Mouse (Mus musculus) embryonic facial prominence, embryonic 15.5 days (tissue): ENCODE results near the gene Gipc3. TPM values are rescaled to one million over a fixed set of nuclear protein-coding genes. Genes with fewer than 3 reads are reported as not detected.

ENCODE experiments used
- ATAC-seq: fragments of 200-750 bp; cut with Nextera tagmentation; 2 replicates; pipeline ENCODE4 v1.8.0; 2017; ENCODE audit warnings: low read depth, moderate TSS enrichment; ENCODE audit not compliant: insufficient number of reproducible peaks, low FRiP score, low TSS enrichment
- H3K27ac ChIP-seq: fragments of 300-500 bp; sonication (generic); replicated peaks from 2 replicates; pipeline ENCODE4 v1.5.1; 2015; ENCODE audit warnings: mild to moderate bottlenecking, inconsistent platforms
- H3K27me3 ChIP-seq: fragments of 300-500 bp; sonication (generic); 2 replicates; pipeline ENCODE4 v1.6.1; 2015; ENCODE audit warnings: inconsistent platforms
- H3K36me3 ChIP-seq: fragments of 300-500 bp; sonication (generic); 2 replicates; pipeline ENCODE4 v1.6.1; 2015; ENCODE audit warnings: mild to moderate bottlenecking, inconsistent platforms
- H3K4me1 ChIP-seq: fragments of 300-500 bp; sonication (generic); 2 replicates; pipeline ENCODE4 v1.6.1; 2015; ENCODE audit warnings: inconsistent platforms
- H3K4me2 ChIP-seq: fragments of 300-500 bp; sonication (generic); replicated peaks from 2 replicates; pipeline ENCODE4 v1.6.1; 2015; ENCODE audit warnings: mild to moderate bottlenecking, inconsistent platforms
- H3K4me3 ChIP-seq: fragments of 300-500 bp; sonication (generic); replicated peaks from 2 replicates; pipeline ENCODE4 v1.5.1; 2015; ENCODE audit warnings: mild to moderate bottlenecking, inconsistent platforms
- H3K9ac ChIP-seq: fragments of 300-500 bp; sonication (generic); 2 replicates; pipeline ENCODE4 v1.6.1; 2015; ENCODE audit warnings: inconsistent platforms
- H3K9me3 ChIP-seq: fragments of 300-500 bp; sonication (generic); replicated peaks from 2 replicates; pipeline ENCODE4 v1.6.1; 2016; ENCODE audit warnings: inconsistent platforms
- WGBS: fragments of 180-500 bp; shearing (Covaris S2); methylation state at CpG from one replicate; pipeline ENCODE4 v1.1.7; 2015; 5-methylcytosine and 5-hydroxymethylcytosine counted together
- polyA plus RNA-seq: library from polyadenylated mRNA; unstranded; fragments of >200 nt; fragmentation: Nextera tagmentation; extraction: Ambion mirVana; gene quantifications from 2 replicates; pipeline ENCODE4 v1.2.1, GENCODE M21; 2015

Gene Gipc3
- polyA plus RNA-seq, 1 experiment from 2014 or later, result 0.29 TPM

DNA sequence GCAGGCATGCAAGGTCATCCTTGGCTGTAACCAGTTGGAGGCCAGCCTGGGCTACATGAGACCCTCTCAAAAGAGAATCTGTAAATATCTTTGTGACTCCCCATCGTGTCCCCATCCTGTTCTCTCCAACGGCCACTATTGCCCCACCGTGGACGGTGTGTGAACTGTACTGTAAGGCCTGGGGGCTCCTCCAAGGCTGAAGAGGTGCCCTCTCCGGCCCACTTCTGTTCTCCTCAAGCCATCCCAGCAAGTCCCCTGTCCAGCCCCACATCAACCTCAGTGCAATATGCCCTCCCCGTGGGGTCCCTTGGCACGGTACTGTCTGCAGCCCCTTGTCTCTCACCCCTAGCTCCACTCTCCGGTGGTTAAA is 23.8 kb downstream of the Gipc3 start:
- Histone ChIP-seq H3K4me2 (peak overlapping the region; percentile 78), H3K27me3 (no peaks in the 10 kb centered on the region), H3K4me1 (peaks cover 54% of the 10 kb centered on the region), H3K9me3 (no peaks in the 10 kb centered on the region), H3K36me3 (peaks cover 51% of the 10 kb centered on the region), H3K4me3 (peak overlapping the region; percentile 93), H3K9ac (peak overlapping the region; percentile 39), H3K27ac (peak overlapping the region; percentile 95)
- WGBS, result 29% methylated on average over 8 of the region's 8 CpGs
- ATAC-seq, result no peak

- no peaks in the 10 kb centered on the region for H3K9me3 ChIP-seq
- 88% methylated on average over 13 of the region's 13 CpGs for WGBS
- peak overlapping the region; percentile 93; the same call in 1 of the 2 replicates for H3K4me3 ChIP-seq
- H3K36me3 ChIP-seq, result peaks cover 51% of the 10 kb centered on the region
- H3K4me1 ChIP-seq, result peaks cover 54% of the 10 kb centered on the region
- H3K4me2 ChIP-seq, result peak overlapping the region; percentile 78
- no peak for ATAC-seq
- H3K9ac ChIP-seq, result peak overlapping the region; percentile 39; the same call in 1 of the 2 replicates
- H3K27ac ChIP-seq, result peak overlapping the region; percentile 95
- no peaks in the 10 kb centered on the region for H3K27me3 ChIP-seq
Measured at GRCm38 (mm10) chr10:81318589-81319329, 24.3 kb downstream of the Gipc3 start.

DNA sequence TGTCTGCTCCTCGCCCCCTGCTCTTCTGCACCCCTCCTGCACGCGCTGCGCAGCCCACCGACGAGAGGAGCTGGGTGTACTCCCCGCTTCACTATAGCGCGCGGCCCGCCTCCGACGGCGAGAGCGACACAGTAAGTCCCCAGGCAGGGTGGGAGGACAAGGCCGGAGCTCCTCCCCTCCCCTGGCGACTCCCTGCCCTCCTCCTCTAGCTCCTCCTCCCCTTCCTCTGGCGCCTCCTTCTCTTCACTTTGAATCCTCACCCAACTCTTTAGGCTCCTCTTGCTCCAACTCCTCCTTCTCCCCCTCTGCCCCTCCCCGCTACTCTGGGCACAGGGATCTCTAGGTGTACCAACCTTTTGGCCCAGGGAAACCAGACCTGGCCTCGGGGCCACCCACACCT is 25.8 kb downstream of the Gipc3 start:
- Histone ChIP-seq H3K4me2 (peak overlapping the region; percentile 57), H3K9ac (peak overlapping the region; percentile 35), H3K36me3 (peaks cover 51% of the 10 kb centered on the region), H3K4me1 (peaks cover 48% of the 10 kb centered on the region), H3K9me3 (no peaks in the 10 kb centered on the region), H3K27me3 (no peaks in the 10 kb centered on the region), H3K4me3 (peak overlapping the region; percentile 36), H3K27ac (peak overlapping the region; percentile 58)
- 17% methylated on average over 18 of the region's 20 CpGs for WGBS
- ATAC-seq, result no peak

DNA sequence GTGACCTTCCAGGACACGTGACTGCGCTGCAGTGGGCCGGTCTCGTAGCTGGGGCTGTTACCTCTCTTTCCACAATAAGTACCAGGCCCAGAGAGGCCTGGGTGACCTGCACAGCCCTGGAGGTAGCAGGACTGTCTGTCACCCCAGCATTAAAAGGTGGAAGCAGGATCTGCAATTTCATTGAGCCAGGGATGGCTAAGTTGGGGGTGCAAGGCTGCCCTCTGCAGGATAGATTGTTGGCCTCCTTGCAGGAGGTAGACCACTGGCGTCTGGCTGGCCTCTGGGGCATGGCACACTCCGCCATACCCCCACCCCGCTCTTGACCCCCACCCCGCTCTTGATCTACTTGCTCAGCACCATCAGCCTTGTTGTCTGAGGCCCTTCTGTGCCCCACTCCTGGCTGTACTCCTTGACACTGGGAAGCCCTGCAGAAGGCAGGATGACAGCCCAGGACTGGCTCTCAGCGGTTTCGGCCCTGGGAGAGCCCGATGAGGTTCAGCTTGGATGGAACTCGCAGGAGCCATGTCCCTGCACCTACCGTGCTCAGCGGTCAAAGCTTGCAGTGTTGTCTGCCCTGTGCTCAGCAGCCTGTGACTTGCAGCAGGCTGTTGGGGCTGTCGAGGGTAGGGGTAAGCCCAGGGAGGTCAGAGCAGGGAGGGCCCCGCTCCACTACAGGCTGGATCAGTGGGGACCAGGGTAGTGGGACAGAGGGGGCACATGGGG is 26.6 kb downstream of the Gipc3 start:
- peak overlapping the region; percentile 36 for H3K4me3 ChIP-seq
- ATAC-seq, result no peak
- peak overlapping the region; percentile 58 for H3K27ac ChIP-seq
- no peaks in the 10 kb centered on the region for H3K27me3 ChIP-seq
- peak overlapping the region; percentile 35 for H3K9ac ChIP-seq
- 45% methylated on average over 16 of the region's 16 CpGs for WGBS
- peak overlapping the region; percentile 57 for H3K4me2 ChIP-seq
- peaks cover 58% of the 10 kb centered on the region for H3K36me3 ChIP-seq
- H3K9me3 ChIP-seq, result no peaks in the 10 kb centered on the region
- peaks cover 40% of the 10 kb centered on the region for H3K4me1 ChIP-seq

DNA sequence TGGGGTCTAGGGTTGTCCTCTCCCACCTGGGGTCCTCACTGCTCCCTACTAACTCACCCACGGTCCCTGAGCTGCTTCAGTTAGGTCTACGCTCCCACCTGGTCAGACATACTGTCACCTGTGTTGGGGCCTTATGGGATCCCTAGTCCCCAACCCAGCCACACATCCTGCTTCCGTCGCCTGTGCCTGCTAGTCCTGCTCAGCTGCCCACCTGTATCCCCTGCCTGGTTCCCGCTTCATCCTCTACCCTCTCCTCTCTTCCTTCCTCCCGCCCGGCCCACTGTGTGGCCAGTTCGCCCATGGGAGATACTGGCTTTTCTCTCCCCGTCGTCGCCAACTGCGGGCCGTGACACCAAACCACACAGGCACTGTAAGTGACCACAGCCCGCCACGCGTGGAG is 27.5 kb downstream of the Gipc3 start:
- no peak overlapping the region for H3K4me2 ChIP-seq
- ATAC-seq, result no peak
- H3K4me3 ChIP-seq, result no peak overlapping the region
- 92% methylated on average over 16 of the region's 16 CpGs for WGBS
- no peaks in the 10 kb centered on the region for H3K9me3 ChIP-seq
- H3K27ac ChIP-seq, result no peak overlapping the region
- no peaks in the 10 kb centered on the region for H3K27me3 ChIP-seq
- peaks cover 39% of the 10 kb centered on the region for H3K4me1 ChIP-seq
- H3K9ac ChIP-seq, result no peak overlapping the region
- H3K36me3 ChIP-seq, result peaks cover 68% of the 10 kb centered on the region

- Histone ChIP-seq H3K27ac (no peak overlapping the region), H3K4me1 (peaks cover 31% of the 10 kb centered on the region), H3K36me3 (peaks cover 81% of the 10 kb centered on the region), H3K4me2 (no peak overlapping the region), H3K9ac (no peak overlapping the region), H3K27me3 (no peaks in the 10 kb centered on the region), H3K4me3 (no peak overlapping the region), H3K9me3 (no peaks in the 10 kb centered on the region)
- ATAC-seq, result no peak
- 77% methylated on average over 7 of the region's 7 CpGs for WGBS
Measured at GRCm38 (mm10) chr10:81314201-81314600, 28.9 kb downstream of the Gipc3 start.

- no peaks in the 10 kb centered on the region for H3K9me3 ChIP-seq
- H3K4me2 ChIP-seq, result no peak overlapping the region
- H3K36me3 ChIP-seq, result peaks cover 85% of the 10 kb centered on the region
- H3K27ac ChIP-seq, result no peak overlapping the region
- peaks cover 25% of the 10 kb centered on the region for H3K4me1 ChIP-seq
- H3K4me3 ChIP-seq, result no peak overlapping the region
- ATAC-seq, result no peak
- WGBS, result 92% methylated on average over 13 of the region's 13 CpGs
- no peaks in the 10 kb centered on the region for H3K27me3 ChIP-seq
- H3K9ac ChIP-seq, result no peak overlapping the region
Measured at GRCm38 (mm10) chr10:81313581-81313980, 29.5 kb downstream of the Gipc3 start.

DNA sequence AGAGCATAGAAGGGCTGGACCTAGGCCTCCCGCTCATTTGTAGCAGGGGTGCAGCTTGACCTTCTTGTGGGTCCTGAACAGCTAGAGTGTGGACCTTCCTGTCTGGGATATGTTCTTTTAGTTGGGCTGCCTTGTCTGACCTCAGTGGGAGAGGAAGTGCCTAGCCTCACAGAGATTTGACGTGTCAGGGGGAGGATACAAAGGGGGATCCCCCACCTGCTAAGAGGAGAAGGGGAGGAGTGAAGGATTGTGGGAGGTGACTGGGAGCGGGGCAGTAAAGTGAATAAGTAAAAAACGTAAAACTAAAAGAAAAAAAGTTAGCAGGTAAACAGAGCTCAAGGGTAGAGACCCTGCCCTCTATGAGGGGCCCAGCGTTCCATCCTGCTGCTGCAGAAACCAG is 33.5 kb downstream of the Gipc3 start:
- H3K4me1 ChIP-seq, result no peaks in the 10 kb centered on the region
- H3K4me2 ChIP-seq, result no peak overlapping the region
- H3K4me3 ChIP-seq, result no peak overlapping the region
- no peak for ATAC-seq
- no peaks in the 10 kb centered on the region for H3K27me3 ChIP-seq
- H3K9me3 ChIP-seq, result no peaks in the 10 kb centered on the region
- H3K27ac ChIP-seq, result no peak overlapping the region
- H3K36me3 ChIP-seq, result peaks cover 90% of the 10 kb centered on the region
- 88% methylated on average over 5 of the region's 5 CpGs for WGBS
- no peak overlapping the region for H3K9ac ChIP-seq

DNA sequence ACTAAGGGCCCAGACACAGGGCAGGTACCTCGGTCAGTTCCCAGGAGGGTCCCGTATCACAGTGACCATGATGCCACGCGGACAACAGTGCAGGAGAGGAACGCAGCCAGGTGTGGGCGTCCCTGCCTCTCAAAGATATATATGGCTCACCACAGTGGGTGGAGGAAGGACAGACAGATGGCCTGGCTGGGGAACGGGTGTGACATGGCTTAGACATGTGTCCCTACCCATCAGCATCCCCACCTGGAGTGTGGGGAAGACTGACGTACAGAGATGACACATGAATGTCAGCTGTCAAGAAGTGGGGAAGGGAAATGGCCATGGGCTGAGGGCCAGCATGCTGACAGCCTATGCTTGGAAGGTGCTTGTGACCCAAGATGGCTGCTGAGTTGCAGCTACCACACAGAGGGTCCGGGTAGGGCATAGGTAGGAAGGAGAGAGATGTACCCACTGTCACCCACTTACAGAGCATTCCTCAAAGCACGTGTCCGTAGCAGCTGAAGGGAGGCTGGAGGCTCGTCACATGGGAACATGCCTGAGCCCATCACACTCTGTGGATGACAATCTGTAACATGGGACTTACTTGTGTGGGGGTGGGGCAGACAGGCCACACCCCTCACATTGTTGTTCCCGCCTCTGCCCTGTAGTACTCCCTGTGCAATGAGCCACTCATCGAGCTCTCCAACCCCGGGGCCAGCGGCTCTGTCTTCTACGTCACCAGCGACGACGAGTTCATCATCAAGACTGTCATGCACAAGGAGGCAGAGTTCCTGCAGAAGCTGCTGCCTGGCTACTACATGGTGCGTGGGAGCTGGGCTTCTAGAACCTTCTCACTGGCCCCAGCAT is 36.0 kb downstream of the Gipc3 start:
- H3K4me3 ChIP-seq, result no peak overlapping the region
- peaks cover 65% of the 10 kb centered on the region for H3K36me3 ChIP-seq
- 90% methylated on average over 21 of the region's 21 CpGs for WGBS
- no peak overlapping the region for H3K27ac ChIP-seq
- no peaks in the 10 kb centered on the region for H3K9me3 ChIP-seq
- ATAC-seq, result no peak
- H3K4me2 ChIP-seq, result no peak overlapping the region
- no peak overlapping the region for H3K9ac ChIP-seq
- no peaks in the 10 kb centered on the region for H3K27me3 ChIP-seq
- peaks cover 16% of the 10 kb centered on the region for H3K4me1 ChIP-seq

- Histone ChIP-seq H3K4me2 (no peak overlapping the region), H3K4me1 (peaks cover 21% of the 10 kb centered on the region), H3K9ac (no peak overlapping the region), H3K4me3 (no peak overlapping the region), H3K27me3 (no peaks in the 10 kb centered on the region), H3K36me3 (peaks cover 57% of the 10 kb centered on the region), H3K27ac (no peak overlapping the region), H3K9me3 (no peaks in the 10 kb centered on the region)
- no peak for ATAC-seq
- whole genome bisulfite sequencing, result 88% methylated on average over 12 of the region's 12 CpGs
Measured at GRCm38 (mm10) chr10:81306173-81306668, 36.8 kb downstream of the Gipc3 start.

DNA sequence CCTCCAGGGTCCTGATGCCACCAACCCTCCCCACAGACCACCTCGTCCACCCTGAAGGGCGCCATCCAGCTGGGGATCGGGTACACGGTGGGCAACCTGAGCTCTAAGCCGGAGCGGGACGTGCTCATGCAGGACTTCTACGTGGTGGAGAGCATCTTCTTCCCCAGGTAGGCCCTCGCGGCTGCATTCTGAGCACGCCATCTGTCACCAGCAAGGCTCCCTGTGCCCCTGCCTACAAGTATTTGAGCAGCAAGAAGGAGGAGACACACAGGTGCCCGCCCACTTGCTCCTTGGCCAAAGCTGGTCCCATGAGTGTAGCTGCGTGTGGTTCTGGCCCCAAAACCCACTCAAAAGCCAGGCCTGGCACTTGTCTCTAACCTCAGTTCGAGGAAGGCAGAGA is 37.4 kb downstream of the Gipc3 start:
- ATAC-seq, result no peak
- WGBS, result 94% methylated on average over 14 of the region's 14 CpGs
- H3K9me3 ChIP-seq, result no peaks in the 10 kb centered on the region
- H3K4me2 ChIP-seq, result no peak overlapping the region
- H3K9ac ChIP-seq, result no peak overlapping the region
- H3K4me1 ChIP-seq, result peaks cover 24% of the 10 kb centered on the region
- H3K4me3 ChIP-seq, result no peak overlapping the region
- peaks cover 51% of the 10 kb centered on the region for H3K36me3 ChIP-seq
- no peak overlapping the region for H3K27ac ChIP-seq
- no peaks in the 10 kb centered on the region for H3K27me3 ChIP-seq
